Mouse (Mus musculus) lung, adult 2 months (tissue): Measurements from ENCODE around the gene Spag7.

Experiments used
- CTCF ChIP-seq: fragments of 200-500 bp; IDR thresholded peaks from 2 replicates; pipeline ENCODE4 v1.5.1; 2011; ENCODE audit warnings: mild to moderate bottlenecking, low read length, control low read depth; ENCODE audit not compliant: insufficient read depth
- POLR2A ChIP-seq: fragments of 200-500 bp; IDR thresholded peaks from 2 replicates; pipeline ENCODE4 v1.6.1; 2011; ENCODE audit warnings: low read depth, mild to moderate bottlenecking, control low read depth, low read length, borderline replicate concordance; ENCODE audit errors: extremely low read depth

- TF ChIP-seq CTCF (no peak), POLR2A (no peak)
Observed at GRCm38 (mm10) chr11:70656964-70657363, 12.3 kb downstream of the Spag7 start, which contains the start of gene Eno3.
